Mouse (Mus musculus): ENCODE data around the gene Pcbp3. TPM values are rescaled to one million over a fixed set of nuclear protein-coding genes. Genes with fewer than 3 reads are reported as not detected.

Pcbp3 gene
- polyA plus RNA-seq, 1 experiment: 4.5 TPM

DNA sequence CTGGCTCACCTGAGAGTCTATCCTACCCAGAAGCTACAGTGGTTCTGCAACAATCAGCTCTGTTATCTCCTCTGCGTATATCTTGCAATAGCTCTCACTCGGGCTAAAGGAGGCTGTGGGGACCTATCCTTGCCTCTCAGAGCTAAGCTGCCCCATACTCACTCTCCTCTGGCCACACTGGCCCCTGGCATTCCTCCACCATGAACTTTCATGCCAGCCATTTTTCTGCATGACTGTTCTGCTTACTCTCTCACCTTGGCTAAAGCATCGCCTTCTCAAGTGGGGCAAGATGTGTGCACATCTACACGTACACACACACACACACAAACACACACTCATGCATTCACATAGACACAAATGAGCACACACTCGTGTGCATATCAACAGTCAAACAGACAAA, 115.2 kb downstream of the Pcbp3 start:
- TF ChIP-seq POLR2A (IDR thresholded peaks at IDR 0.05; ENCODE audit: low read depth, low read length) (no peak), CTCF (IDR thresholded peaks at IDR 0.05; ENCODE audit: extremely low read depth, insufficient read length, insufficient replicate concordance, low read depth, low read length) (no peak)
- Histone ChIP-seq H3K27ac (ENCODE audit: insufficient read depth, low read depth, low read length) (no peak overlapping the region), H3K27me3 (ENCODE audit: control insufficient read depth, insufficient read depth, low read length) (no peaks in the 10 kb centered on the region), H3K36me3 (ENCODE audit: control insufficient read depth, insufficient read depth, low read length) (no peaks in the 10 kb centered on the region), H3K4me3 (ENCODE audit: low read depth, low read length) (no peak overlapping the region), H3K4me1 (ENCODE audit: control insufficient read depth, insufficient read depth, insufficient read length, low read length) (no peaks in the 10 kb centered on the region)
- WGBS: 69% methylated on average over 5 of the region's 5 CpGs

DNA sequence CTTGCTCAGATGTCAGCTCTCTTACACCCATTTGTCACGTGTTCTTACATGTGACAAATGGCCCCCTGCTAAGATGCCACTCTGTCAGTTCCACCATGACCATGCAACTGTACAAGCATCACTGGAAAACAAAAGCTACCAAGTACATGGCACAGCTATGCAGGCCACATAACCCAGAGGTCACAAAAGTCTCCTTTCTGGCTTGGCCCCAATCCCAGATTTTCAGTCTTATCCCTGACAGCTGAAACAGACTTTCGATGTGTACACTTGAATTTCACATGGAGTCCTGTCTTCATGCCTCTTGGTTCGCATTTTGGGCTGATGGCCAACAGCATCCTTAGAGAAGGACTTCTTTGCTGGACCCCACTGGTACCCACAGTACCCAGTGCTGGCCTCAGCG, 116.8 kb downstream of the Pcbp3 start:
- H3K4me3 ChIP-seq (ENCODE audit: low read depth, low read length): no peak overlapping the region
- no peaks in the 10 kb centered on the region for H3K27me3 ChIP-seq (ENCODE audit: control insufficient read depth, insufficient read depth, low read length)
- no peaks in the 10 kb centered on the region for H3K36me3 ChIP-seq (ENCODE audit: control insufficient read depth, insufficient read depth, low read length)
- no peak overlapping the region for H3K27ac ChIP-seq (ENCODE audit: insufficient read depth, low read depth, low read length)
- H3K4me1 ChIP-seq (ENCODE audit: control insufficient read depth, insufficient read depth, insufficient read length, low read length): peaks cover 2% of the 10 kb centered on the region; the same call in 1 of the 2 replicates
- WGBS: 68% methylated on average over 4 of the region's 4 CpGs
- TF ChIP-seq CTCF (IDR thresholded peaks at IDR 0.05; ENCODE audit: extremely low read depth, insufficient read length, insufficient replicate concordance, low read depth, low read length): no peak

GRCm38 (mm10) chr10:76844365-76844764, 117.3 kb downstream of the Pcbp3 start:
- no peaks in the 10 kb centered on the region for H3K27me3 ChIP-seq (ENCODE audit: control insufficient read depth, insufficient read depth, low read length)
- TF ChIP-seq CTCF (IDR thresholded peaks at IDR 0.05; ENCODE audit: extremely low read depth, insufficient read length, insufficient replicate concordance, low read depth, low read length) (no peak), POLR2A (IDR thresholded peaks at IDR 0.05; ENCODE audit: low read depth, low read length) (no peak)
- no peak overlapping the region for H3K4me3 ChIP-seq (ENCODE audit: low read depth, low read length)
- 61% methylated on average over 3 of the region's 3 CpGs for whole genome bisulfite sequencing
- no peaks in the 10 kb centered on the region for H3K36me3 ChIP-seq (ENCODE audit: control insufficient read depth, insufficient read depth, low read length)
- peaks cover 2% of the 10 kb centered on the region; the same call in 1 of the 2 replicates for H3K4me1 ChIP-seq (ENCODE audit: control insufficient read depth, insufficient read depth, insufficient read length, low read length)
- H3K27ac ChIP-seq (ENCODE audit: insufficient read depth, low read depth, low read length): no peak overlapping the region

- peaks cover 2% of the 10 kb centered on the region; the same call in 1 of the 2 replicates for H3K4me1 ChIP-seq (ENCODE audit: control insufficient read depth, insufficient read depth, insufficient read length, low read length)
- 56% methylated on average over 3 of the region's 3 CpGs for WGBS
- no peak for TF ChIP-seq CTCF (IDR thresholded peaks at IDR 0.05; ENCODE audit: extremely low read depth, insufficient read length, insufficient replicate concordance, low read depth, low read length)
- no peak for TF ChIP-seq POLR2A (IDR thresholded peaks at IDR 0.05; ENCODE audit: low read depth, low read length)
- no peaks in the 10 kb centered on the region for H3K27me3 ChIP-seq (ENCODE audit: control insufficient read depth, insufficient read depth, low read length)
- H3K27ac ChIP-seq (ENCODE audit: insufficient read depth, low read depth, low read length): no peak overlapping the region
- H3K4me3 ChIP-seq (ENCODE audit: low read depth, low read length): no peak overlapping the region
- no peaks in the 10 kb centered on the region for H3K36me3 ChIP-seq (ENCODE audit: control insufficient read depth, insufficient read depth, low read length)
These were observed 119.6 kb downstream of the Pcbp3 start for GRCm38 (mm10) chr10:76842087-76842486.

DNA sequence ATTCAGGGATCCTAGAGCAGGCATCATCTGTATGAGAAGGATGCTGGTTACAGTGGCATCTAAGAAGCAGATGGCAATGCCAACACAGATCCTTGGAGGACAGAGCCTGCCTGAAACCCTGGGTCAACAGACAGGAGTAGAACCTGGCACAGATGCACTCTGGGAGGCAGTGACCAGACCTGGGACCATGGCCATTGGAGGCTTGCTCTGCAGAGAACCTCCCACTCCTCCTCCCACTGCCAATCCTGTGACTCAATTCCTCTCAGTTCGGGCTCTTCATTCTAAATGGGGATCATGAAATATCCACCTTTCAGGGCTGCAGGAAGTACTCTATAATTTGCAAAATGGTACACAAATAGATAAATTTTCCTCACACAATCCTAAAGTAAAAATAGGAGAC, 120.5 kb downstream of the Pcbp3 start:
- no peaks in the 10 kb centered on the region for H3K36me3 ChIP-seq (ENCODE audit: control insufficient read depth, insufficient read depth, low read length)
- no peak overlapping the region for H3K27ac ChIP-seq (ENCODE audit: insufficient read depth, low read depth, low read length)
- H3K27me3 ChIP-seq (ENCODE audit: control insufficient read depth, insufficient read depth, low read length): no peaks in the 10 kb centered on the region
- peaks cover 2% of the 10 kb centered on the region; the same call in 1 of the 2 replicates for H3K4me1 ChIP-seq (ENCODE audit: control insufficient read depth, insufficient read depth, insufficient read length, low read length)
- 69% methylated on average over 1 of the region's 1 CpGs for WGBS
- no peak for TF ChIP-seq CTCF (IDR thresholded peaks at IDR 0.05; ENCODE audit: extremely low read depth, insufficient read length, insufficient replicate concordance, low read depth, low read length)
- TF ChIP-seq POLR2A (IDR thresholded peaks at IDR 0.05; ENCODE audit: low read depth, low read length): no peak
- H3K4me3 ChIP-seq (ENCODE audit: low read depth, low read length): no peak overlapping the region

DNA sequence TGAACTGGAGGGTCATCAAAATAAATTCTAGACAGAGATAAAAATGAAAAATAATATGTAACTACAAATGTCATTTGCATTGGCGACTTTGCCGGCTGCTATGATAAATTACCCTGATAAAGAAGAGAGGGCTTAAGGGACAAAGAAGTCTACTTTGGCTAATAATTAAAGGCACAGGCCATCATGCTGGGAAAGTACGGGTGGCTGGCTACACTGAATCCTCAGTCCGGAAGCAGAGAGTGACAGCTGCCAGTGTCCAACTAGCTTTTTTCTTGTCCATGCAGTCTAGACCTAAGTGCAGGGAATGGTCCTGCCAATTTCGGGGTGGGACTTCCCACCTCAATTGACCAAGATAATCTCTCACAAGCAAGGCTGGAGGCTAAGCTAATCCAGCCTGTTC, 121.1 kb downstream of the Pcbp3 start:
- 22% methylated on average over 5 of the region's 5 CpGs for WGBS
- H3K27me3 ChIP-seq (ENCODE audit: control insufficient read depth, insufficient read depth, low read length): no peaks in the 10 kb centered on the region
- H3K4me1 ChIP-seq (ENCODE audit: control insufficient read depth, insufficient read depth, insufficient read length, low read length): peaks cover 2% of the 10 kb centered on the region; the same call in 1 of the 2 replicates

DNA sequence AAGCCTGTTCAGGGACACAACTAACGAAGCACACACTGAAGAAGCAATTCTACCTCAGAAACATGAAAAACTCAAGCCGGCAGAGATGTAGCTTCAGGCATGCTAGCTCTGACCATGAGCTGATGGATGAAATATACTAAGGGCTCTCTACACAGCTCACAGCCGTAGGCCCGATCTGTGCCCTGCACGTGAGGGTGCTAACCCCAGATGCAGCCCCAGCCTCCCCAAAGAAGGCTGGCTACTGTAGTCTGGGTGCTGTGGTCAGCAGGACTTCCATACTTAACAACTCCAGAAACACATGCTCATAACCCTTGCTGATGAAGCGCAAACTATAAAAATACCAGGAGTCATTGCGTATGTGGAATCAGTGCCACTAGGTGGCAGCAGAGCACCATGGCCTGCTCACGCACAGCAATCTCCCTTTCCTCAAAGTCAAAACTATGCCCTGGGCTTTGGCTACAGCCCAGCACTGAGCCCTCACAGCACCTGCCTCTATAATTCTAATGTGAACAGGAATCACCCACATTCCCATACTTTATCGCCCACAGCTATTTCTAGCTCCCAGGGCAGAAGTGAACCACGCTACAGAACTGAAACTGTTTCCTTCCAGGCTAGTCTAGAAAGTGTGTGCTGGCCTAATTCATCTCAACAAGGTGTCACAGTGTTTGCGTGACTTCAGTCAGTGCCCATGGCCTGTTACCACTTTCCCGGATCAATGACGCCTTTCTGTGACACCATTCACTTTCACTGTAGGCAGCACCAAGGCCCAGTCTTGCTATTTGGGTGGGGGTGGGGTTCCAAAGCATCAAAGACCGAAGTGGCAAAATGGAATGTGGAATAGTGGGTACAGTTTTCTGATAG, 126.0 kb downstream of the Pcbp3 start:
- Histone ChIP-seq H3K27ac (ENCODE audit: insufficient read depth, low read depth, low read length) (no peak overlapping the region), H3K4me3 (ENCODE audit: low read depth, low read length) (no peak overlapping the region), H3K36me3 (ENCODE audit: control insufficient read depth, insufficient read depth, low read length) (no peaks in the 10 kb centered on the region), H3K4me1 (ENCODE audit: control insufficient read depth, insufficient read depth, insufficient read length, low read length) (no peaks in the 10 kb centered on the region), H3K27me3 (ENCODE audit: control insufficient read depth, insufficient read depth, low read length) (no peaks in the 10 kb centered on the region)
- no peak for TF ChIP-seq POLR2A (IDR thresholded peaks at IDR 0.05; ENCODE audit: low read depth, low read length)
- TF ChIP-seq CTCF (IDR thresholded peaks at IDR 0.05; ENCODE audit: extremely low read depth, insufficient read length, insufficient replicate concordance, low read depth, low read length): peak; percentile 98; the same call in 1 of the 2 replicates
- 48% methylated on average over 14 of the region's 14 CpGs for WGBS

More for the DNA sequence above, 121.1 kb downstream of the Pcbp3 start:
- Histone ChIP-seq H3K4me3 (ENCODE audit: low read depth, low read length) (no peak overlapping the region), H3K27ac (ENCODE audit: insufficient read depth, low read depth, low read length) (no peak overlapping the region), H3K36me3 (ENCODE audit: control insufficient read depth, insufficient read depth, low read length) (no peaks in the 10 kb centered on the region)
- no peak for TF ChIP-seq POLR2A (IDR thresholded peaks at IDR 0.05; ENCODE audit: low read depth, low read length)
- TF ChIP-seq CTCF (IDR thresholded peaks at IDR 0.05; ENCODE audit: extremely low read depth, insufficient read length, insufficient replicate concordance, low read depth, low read length): no peak
